Mouse (Mus musculus) lung, postnatal 0 days (tissue): ENCODE data around the gene Qsox2. TPM values are rescaled to one million over a fixed set of nuclear protein-coding genes. Genes with fewer than 3 reads are reported as not detected.

Experiments
- ATAC-seq: fragments of 200-750 bp; cut with Nextera tagmentation; 2 replicates; pipeline ENCODE4 v1.8.0; 2017; ENCODE audit warnings: moderate library complexity
- DNase-seq: peaks from one replicate; pipeline ENCODE4 v3.0.0-alpha.2; 2016; ENCODE audit warnings: low spot score
- H3K27ac ChIP-seq: fragments of 300-500 bp; sonication (generic); 2 replicates; pipeline ENCODE4 v1.5.1; 2014; ENCODE audit warnings: antibody characterized with exemption, mild to moderate bottlenecking, low read length, mixed read lengths
- H3K27me3 ChIP-seq: fragments of 300-500 bp; sonication (generic); replicated peaks from 2 replicates; pipeline ENCODE4 v1.6.1; 2014; ENCODE audit warnings: low read length, mixed read lengths; ENCODE audit not compliant: insufficient read depth
- H3K36me3 ChIP-seq: fragments of 300-500 bp; sonication (generic); 2 replicates; pipeline ENCODE4 v1.6.1; 2014; ENCODE audit warnings: low read length, mixed read lengths; ENCODE audit not compliant: insufficient read depth
- H3K4me1 ChIP-seq: fragments of 300-500 bp; sonication (generic); 2 replicates; pipeline ENCODE4 v1.6.1; 2014; ENCODE audit warnings: antibody characterized with exemption, low read depth, low read length, mixed read lengths; ENCODE audit not compliant: insufficient read depth
- H3K4me2 ChIP-seq: fragments of 300-500 bp; sonication (generic); replicated peaks from 2 replicates; pipeline ENCODE4 v1.6.1; 2014; ENCODE audit warnings: low read depth, mild to moderate bottlenecking, low read length, moderate library complexity, mixed read lengths
- H3K4me3 ChIP-seq: fragments of 300-500 bp; sonication (generic); 2 replicates; pipeline ENCODE4 v1.5.1; 2014; ENCODE audit warnings: low read depth, low read length
- H3K9ac ChIP-seq: fragments of 300-500 bp; sonication (generic); replicated peaks from 2 replicates; pipeline ENCODE4 v1.6.1; 2014; ENCODE audit warnings: low read depth, mild to moderate bottlenecking
- H3K9me3 ChIP-seq: fragments of 300-500 bp; sonication (generic); 2 replicates; pipeline ENCODE4 v1.6.1; 2016; ENCODE audit warnings: low read length, mixed read lengths
- CTCF ChIP-seq: IDR thresholded peaks from 2 replicates; pipeline ENCODE4 v1.5.1; 2016; ENCODE audit warnings: antibody characterized with exemption, mild to moderate bottlenecking
- EP300 ChIP-seq: IDR thresholded peaks from 2 replicates; pipeline ENCODE4 v1.6.1; 2016; ENCODE audit warnings: antibody characterized with exemption, mild to moderate bottlenecking, control low read depth
- WGBS: fragments of 180-500 bp; shearing (Covaris S2); extraction: QIAGEN DNeasy Blood & Tissue Kit; methylation state at CpG from one replicate; pipeline ENCODE4 v1.1.7; 2014; 5-methylcytosine and 5-hydroxymethylcytosine counted together
- polyA plus RNA-seq: library from polyadenylated mRNA; unstranded; fragments of >200 nt; fragmentation: Nextera tagmentation; extraction: Ambion mirVana; gene quantifications from 2 replicates; pipeline ENCODE4 v1.2.1, GENCODE M21; 2015

Gene Qsox2
- polyA plus RNA-seq, 1 experiment from 2014 or later: 11.3 TPM

DNA sequence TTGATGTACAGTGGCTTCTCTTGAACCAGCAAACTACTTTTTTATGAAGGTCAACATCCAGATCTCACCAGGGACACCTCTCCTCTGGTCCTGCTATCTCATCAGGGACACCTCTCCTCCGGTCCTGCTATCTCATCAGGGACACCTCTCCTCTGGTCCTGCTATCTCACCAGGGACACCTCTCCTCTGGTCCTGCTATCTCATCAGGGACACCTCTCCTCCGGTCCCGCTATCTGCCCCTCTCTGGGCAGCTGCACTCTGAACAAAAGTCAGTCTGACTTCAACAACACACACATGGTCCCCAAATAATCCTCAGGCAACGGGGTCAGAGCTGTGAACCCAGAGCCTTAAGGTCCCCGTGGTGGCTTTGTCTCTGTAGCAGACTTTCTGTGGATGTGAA lies 60.6 kb downstream of the Qsox2 start:
- Histone ChIP-seq H3K9ac (no peak overlapping the region), H3K27me3 (no peaks in the 10 kb centered on the region), H3K4me3 (no peak overlapping the region), H3K27ac (no peak overlapping the region), H3K36me3 (no peaks in the 10 kb centered on the region), H3K4me2 (no peak overlapping the region), H3K4me1 (no peaks in the 10 kb centered on the region), H3K9me3 (no peaks in the 10 kb centered on the region)
- TF ChIP-seq EP300: no peak
- no peak for TF ChIP-seq CTCF
- no peak for DNase-seq
- WGBS: 34% methylated on average over 5 of the region's 5 CpGs
- ATAC-seq: no peak

DNA sequence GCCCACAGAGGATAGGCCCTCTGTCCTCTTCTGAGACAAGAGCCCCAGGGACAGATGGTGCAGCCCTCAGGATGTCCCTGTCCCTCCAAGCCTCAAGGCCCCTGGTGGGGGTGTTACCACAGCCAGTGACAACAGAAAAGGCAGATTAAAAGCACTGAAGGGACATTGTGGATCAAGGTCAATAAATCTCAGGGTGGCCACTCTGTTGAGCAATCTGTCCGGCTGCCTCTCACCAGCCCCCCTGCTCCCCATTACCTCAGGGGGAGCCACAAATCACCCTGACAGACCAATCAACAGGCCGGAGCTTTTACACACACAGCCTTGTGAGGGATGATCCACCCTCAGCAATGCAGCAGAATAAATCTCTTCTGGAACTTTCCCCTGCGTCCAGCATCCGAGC lies 62.1 kb downstream of the Qsox2 start:
- H3K27me3 ChIP-seq: no peaks in the 10 kb centered on the region
- DNase-seq (no peak), ATAC-seq (no peak)
- H3K36me3 ChIP-seq: no peaks in the 10 kb centered on the region
- no peaks in the 10 kb centered on the region for H3K9me3 ChIP-seq
- H3K27ac ChIP-seq: no peak overlapping the region
- no peak overlapping the region for H3K9ac ChIP-seq
- WGBS: 32% methylated on average over 4 of the region's 4 CpGs
- no peaks in the 10 kb centered on the region for H3K4me1 ChIP-seq
- H3K4me3 ChIP-seq: no peak overlapping the region
- H3K4me2 ChIP-seq: no peak overlapping the region
- TF ChIP-seq EP300 (no peak), CTCF (no peak)

DNA sequence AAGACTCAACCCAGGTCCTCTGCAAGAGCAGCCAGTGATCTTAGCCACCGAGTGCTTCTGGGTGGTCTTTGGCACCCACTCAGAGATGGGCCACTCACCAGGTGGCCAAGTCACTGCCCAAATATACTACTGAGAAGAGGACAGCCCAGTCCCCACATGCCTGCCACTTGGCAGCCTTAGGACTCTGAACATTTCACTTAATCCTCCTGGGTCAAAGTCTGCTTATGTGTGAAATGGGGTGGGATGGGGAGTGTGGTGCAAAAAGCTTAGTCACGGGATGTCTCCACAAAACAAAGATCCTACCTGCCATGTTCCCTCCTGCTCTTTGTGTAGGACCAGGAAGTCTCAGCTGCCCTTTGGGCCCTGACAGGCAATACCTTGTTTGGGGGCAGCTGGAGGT lies 65.2 kb downstream of the Qsox2 start:
- Histone ChIP-seq H3K4me2 (no peak overlapping the region), H3K9ac (no peak overlapping the region), H3K4me3 (no peak overlapping the region), H3K36me3 (no peaks in the 10 kb centered on the region), H3K4me1 (no peaks in the 10 kb centered on the region), H3K27ac (no peak overlapping the region), H3K9me3 (no peaks in the 10 kb centered on the region), H3K27me3 (no peaks in the 10 kb centered on the region)
- no peak for TF ChIP-seq CTCF
- TF ChIP-seq EP300: no peak
- 56% methylated on average over 2 of the region's 2 CpGs for whole genome bisulfite sequencing
- no peak for DNase-seq
- no peak for ATAC-seq

DNA sequence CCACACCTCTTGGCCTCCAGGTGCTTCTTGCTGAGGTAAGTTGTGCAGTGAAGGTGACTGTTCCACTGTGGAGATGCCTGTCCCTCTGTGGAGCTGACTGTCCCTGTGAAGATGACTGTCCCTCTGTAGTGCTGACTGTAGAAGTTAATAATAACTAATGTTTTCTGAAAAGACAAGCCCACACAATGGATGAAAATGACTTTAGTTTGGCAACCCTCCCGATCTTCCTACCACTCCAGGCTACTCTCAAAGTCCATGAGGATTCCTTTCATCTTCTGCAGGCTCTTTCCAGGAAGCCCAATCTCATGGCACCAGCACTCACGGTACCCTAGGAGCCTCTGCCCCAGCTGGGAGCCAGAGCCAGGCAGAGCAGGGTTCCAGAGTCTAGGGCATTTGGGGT lies 66.9 kb downstream of the Qsox2 start:
- Histone ChIP-seq H3K4me2 (no peak overlapping the region), H3K4me3 (no peak overlapping the region), H3K4me1 (no peaks in the 10 kb centered on the region), H3K27ac (no peak overlapping the region), H3K36me3 (no peaks in the 10 kb centered on the region), H3K27me3 (no peaks in the 10 kb centered on the region), H3K9ac (no peak overlapping the region), H3K9me3 (no peaks in the 10 kb centered on the region)
- 51% methylated on average over 2 of the region's 2 CpGs for WGBS
- no peak for DNase-seq
- TF ChIP-seq CTCF: no peak
- no peak for TF ChIP-seq EP300
- no peak for ATAC-seq

DNA sequence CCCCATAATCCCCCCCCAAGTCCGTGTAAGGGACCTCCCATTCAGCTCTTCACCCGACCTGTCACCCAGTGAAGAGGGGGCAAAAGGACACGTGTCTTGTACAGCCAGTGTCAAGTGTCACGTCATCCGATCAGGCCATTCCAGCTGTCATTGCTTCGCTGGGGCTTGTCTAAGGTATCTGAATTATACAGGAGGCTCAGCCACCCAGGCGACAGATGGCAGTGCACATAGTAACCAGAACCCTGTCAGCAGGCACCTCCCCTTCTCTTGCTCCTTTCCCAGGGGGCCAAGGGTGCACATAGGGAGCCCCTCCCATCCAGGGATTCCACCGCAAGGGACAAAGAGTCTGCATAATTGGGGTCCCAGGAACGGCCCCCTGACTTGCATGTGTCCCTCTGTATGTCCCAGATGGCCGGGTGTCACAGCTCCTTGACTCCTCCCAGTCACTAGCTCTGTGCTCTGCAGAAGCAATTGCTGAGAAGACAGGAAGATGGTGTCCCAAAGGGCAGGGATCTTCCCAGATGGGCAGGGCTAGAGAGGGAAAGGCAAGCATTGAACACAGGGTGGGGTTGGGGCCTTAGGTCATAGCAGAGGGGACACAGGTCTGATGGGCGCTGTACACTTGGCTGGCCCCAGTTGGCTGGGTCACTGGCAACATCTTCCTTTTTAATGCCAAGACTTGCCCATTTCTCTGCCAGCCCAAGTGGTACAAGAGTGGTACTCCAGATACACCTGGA lies 68.3 kb downstream of the Qsox2 start:
- Histone ChIP-seq H3K27me3 (no peaks in the 10 kb centered on the region), H3K36me3 (no peaks in the 10 kb centered on the region), H3K4me3 (no peak overlapping the region), H3K27ac (no peak overlapping the region), H3K4me2 (no peak overlapping the region), H3K9ac (no peak overlapping the region), H3K4me1 (no peaks in the 10 kb centered on the region), H3K9me3 (no peaks in the 10 kb centered on the region)
- WGBS: 33% methylated on average over 11 of the region's 11 CpGs
- DNase-seq (no peak), ATAC-seq (no peak)
- TF ChIP-seq CTCF (no peak), EP300 (no peak)

DNA sequence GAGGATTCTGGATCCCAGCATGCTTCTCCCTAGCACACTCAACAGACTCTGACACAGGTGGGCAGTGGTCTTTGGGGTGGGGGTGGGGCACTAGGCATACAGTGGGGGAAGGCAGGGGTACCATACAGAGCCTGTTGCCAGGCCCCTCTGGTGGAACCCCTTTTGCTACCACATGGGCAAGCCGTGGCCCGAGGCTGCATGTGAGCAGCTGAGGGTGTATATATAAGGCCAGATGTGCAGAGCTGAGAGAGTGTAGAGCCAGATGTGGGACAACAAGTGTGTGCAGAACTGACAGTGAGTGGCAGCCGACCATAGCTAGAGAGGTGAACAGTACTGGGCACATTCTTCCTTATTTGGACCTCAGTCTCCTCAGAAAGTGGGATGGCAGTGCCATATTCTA lies 70.4 kb downstream of the Qsox2 start:
- Histone ChIP-seq H3K4me2 (no peak overlapping the region), H3K9me3 (no peaks in the 10 kb centered on the region), H3K27me3 (no peaks in the 10 kb centered on the region), H3K4me1 (no peaks in the 10 kb centered on the region), H3K4me3 (no peak overlapping the region), H3K9ac (no peak overlapping the region), H3K36me3 (no peaks in the 10 kb centered on the region), H3K27ac (no peak overlapping the region)
- no peak for TF ChIP-seq CTCF
- TF ChIP-seq EP300: no peak
- ATAC-seq (no peak), DNase-seq (no peak)
- WGBS: 57% methylated on average over 3 of the region's 3 CpGs

Other genes with a start within 250 kb of the Qsox2 start
- 39.2 and 40.6 TPM in 2 replicates for gene Ubac1, start 215.8 kb downstream of the Qsox2 start, polyA plus RNA-seq
- 7.1 and 9.2 TPM in 2 replicates for gene Nacc2, start 114.3 kb downstream of the Qsox2 start, polyA plus RNA-seq
- not detected in 2 replicates for gene Lhx3, start 29.2 kb downstream of the Qsox2 start, polyA plus RNA-seq
- 0.61 and 0.77 TPM in 2 replicates for gene Ccdc187, start 57.0 kb upstream of the Qsox2 start, polyA plus RNA-seq
- gene Gpsm1, start 78.0 kb upstream of the Qsox2 start, polyA plus RNA-seq: 29.0 and 33.0 TPM in 2 replicates
- 14.2 and 15.5 TPM in 2 replicates for gene Dnlz, start 114.6 kb upstream of the Qsox2 start, polyA plus RNA-seq
- gene Card9, start 123.4 kb upstream of the Qsox2 start, polyA plus RNA-seq: 9.9 and 10.9 TPM in 2 replicates
- gene Snapc4, start 143.1 kb upstream of the Qsox2 start, polyA plus RNA-seq: 7.4 and 9.3 TPM in 2 replicates
- 75.3 and 85.5 TPM in 2 replicates for gene Entr1, start 151.8 kb upstream of the Qsox2 start, polyA plus RNA-seq
- 39.0 and 42.0 TPM in 2 replicates for gene Pmpca, start 151.8 kb upstream of the Qsox2 start, polyA plus RNA-seq
- 11.0 and 11.2 TPM in 2 replicates for gene Inpp5e, start 171.7 kb upstream of the Qsox2 start, polyA plus RNA-seq
- gene Sec16a, start 207.7 kb upstream of the Qsox2 start, polyA plus RNA-seq: 10.2 and 13.1 TPM in 2 replicates